Mouse (Mus musculus) CH12.LX (cell line): Measurements from ENCODE around the gene Cd3e. TPM values are rescaled to one million over a fixed set of nuclear protein-coding genes. Genes with fewer than 3 reads are reported as not detected.
"Not testable (repeated sequence)": the region's sequence is repeated elsewhere in the genome, so short reads cannot be mapped to it uniquely, and the experiment has no call there.

ENCODE experiments used
- DNase-seq: peaks from one replicate; pipeline ENCODE4 v3.0.0-alpha.2; 2013; ENCODE audit errors: extremely low read depth
- H3K27ac ChIP-seq: 2 replicates; pipeline ENCODE4 v1.5.1; 2012; ENCODE audit warnings: low read depth, mild to moderate bottlenecking, control low read depth, moderate library complexity; ENCODE audit not compliant: insufficient read depth
- H3K27me3 ChIP-seq: replicated peaks from 2 replicates; pipeline ENCODE3; 2012; ENCODE audit warnings: inconsistent platforms
- H3K36me3 ChIP-seq, 2 experiments: replicated peaks in 1 of 2; 2 replicates each; pipeline versions ENCODE3 to v1.6.1; 2012; ENCODE audit warnings: inconsistent platforms in 1 of 2, low read length in 1 of 2, mild to moderate bottlenecking in 1 of 2, mixed read lengths in 1 of 2, moderate library complexity in 1 of 2; ENCODE audit not compliant: control insufficient read depth in 1 of 2, insufficient read depth in 1 of 2
- H3K4me1 ChIP-seq, 2 experiments: 2 replicates each; pipeline ENCODE4 v1.6.1; 2012; ENCODE audit warnings: inconsistent platforms in 1 of 2, moderate library complexity in 1 of 2; ENCODE audit not compliant: insufficient read depth in 2 of 2, control insufficient read depth in 1 of 2
- H3K4me2 ChIP-seq: 2 replicates; pipeline ENCODE4 v1.6.1; 2012; ENCODE audit warnings: low read depth, mild to moderate bottlenecking, control low read depth; ENCODE audit not compliant: poor library complexity, insufficient read depth, severe bottlenecking
- H3K4me3 ChIP-seq, 3 experiments: fragments of 150-350 bp in 1 of 3; sonication (generic) in 1 of 3; replicated peaks in 1 of 3; 2 replicates each; pipeline versions ENCODE3 to v1.5.1; 2011 to 2012; ENCODE audit warnings: low read depth in 2 of 3, low read length in 2 of 3, mild to moderate bottlenecking in 2 of 3, moderate library complexity in 2 of 3, control low read depth in 1 of 3, improper control_type of control experiment in 1 of 3, inconsistent platforms in 1 of 3, mixed read lengths in 1 of 3; ENCODE audit not compliant: poor library complexity in 1 of 3
- H3K79me2 ChIP-seq: replicated peaks from 2 replicates; pipeline ENCODE4 v1.6.1; 2012; ENCODE audit warnings: mild to moderate bottlenecking, moderate library complexity; ENCODE audit not compliant: control insufficient read depth, poor library complexity, insufficient read depth, severe bottlenecking; ENCODE audit errors: extremely low read depth
- H3K9ac ChIP-seq: 2 replicates; pipeline ENCODE4 v1.6.1; 2012; ENCODE audit warnings: low read depth, mild to moderate bottlenecking, control low read depth, moderate library complexity; ENCODE audit not compliant: insufficient read depth
- H3K9me3 ChIP-seq: replicated peaks from 2 replicates; pipeline ENCODE3; 2012; ENCODE audit warnings: low read length, inconsistent platforms, mixed read lengths
- BHLHE40 ChIP-seq: IDR thresholded peaks from 2 replicates; pipeline ENCODE4 v1.6.1; 2011; ENCODE audit warnings: mild to moderate bottlenecking, low read depth, low read length, improper control_type of control experiment
- CHD1 ChIP-seq: IDR thresholded peaks from 2 replicates; pipeline ENCODE4 v1.6.1; 2012; ENCODE audit warnings: low read depth, low read length, improper control_type of control experiment, inconsistent platforms
- CTCF ChIP-seq, 2 experiments: IDR thresholded peaks in 1 of 2; conservative IDR thresholded peaks in 1 of 2; 2 replicates each; pipeline ENCODE4 v1.5.1; 2011 to 2012; ENCODE audit warnings: low read depth in 2 of 2, low read length in 2 of 2, improper control_type of control experiment in 1 of 2, inconsistent platforms in 1 of 2, mild to moderate bottlenecking in 1 of 2, moderate library complexity in 1 of 2
- E2F4 ChIP-seq: IDR thresholded peaks from 2 replicates; pipeline ENCODE4 v1.6.1; 2011; ENCODE audit warnings: low read depth, low read length, improper control_type of control experiment; ENCODE audit not compliant: insufficient replicate concordance
- EP300 ChIP-seq: IDR thresholded peaks from 2 replicates; pipeline ENCODE4 v1.6.1; 2011; ENCODE audit warnings: low read length, improper control_type of control experiment
- HCFC1 ChIP-seq: IDR thresholded peaks from 2 replicates; pipeline ENCODE4 v1.6.1; 2012; ENCODE audit warnings: low read depth, mild to moderate bottlenecking, inconsistent platforms, low read length, improper control_type of control experiment
- IRF4 ChIP-seq: IDR thresholded peaks from 2 replicates; pipeline ENCODE4 v1.6.1; 2014; ENCODE audit warnings: low read depth, mild to moderate bottlenecking, inconsistent platforms, low read length, improper control_type of control experiment
- JUN ChIP-seq: IDR thresholded peaks from 2 replicates; pipeline ENCODE4 v1.6.1; 2011; ENCODE audit warnings: low read depth, mild to moderate bottlenecking, low read length, improper control_type of control experiment, moderate library complexity; ENCODE audit not compliant: insufficient read depth
- KAT2A ChIP-seq: IDR thresholded peaks from 2 replicates; pipeline ENCODE4 v1.6.1; 2012; ENCODE audit warnings: low read length, improper control_type of control experiment, inconsistent platforms; ENCODE audit not compliant: insufficient replicate concordance
- MAFK ChIP-seq: IDR thresholded peaks from 2 replicates; pipeline ENCODE4 v1.6.1; 2011; ENCODE audit warnings: low read length, improper control_type of control experiment; ENCODE audit not compliant: insufficient replicate concordance
- MAX ChIP-seq: IDR thresholded peaks from 2 replicates; pipeline ENCODE4 v1.6.1; 2011; ENCODE audit warnings: low read length, improper control_type of control experiment
- MAZ ChIP-seq: IDR thresholded peaks from 2 replicates; pipeline ENCODE4 v1.6.1; 2012; ENCODE audit warnings: low read depth, mild to moderate bottlenecking, inconsistent platforms, low read length, improper control_type of control experiment, moderate library complexity
- MEF2A ChIP-seq: IDR thresholded peaks from 2 replicates; pipeline ENCODE4 v1.6.1; 2014; ENCODE audit warnings: low read depth, mild to moderate bottlenecking, inconsistent platforms, low read length, improper control_type of control experiment, borderline replicate concordance
- MXI1 ChIP-seq: IDR thresholded peaks from 2 replicates; pipeline ENCODE4 v1.6.1; 2011; ENCODE audit warnings: mild to moderate bottlenecking, low read depth, low read length, improper control_type of control experiment
- MYC ChIP-seq: IDR thresholded peaks from 2 replicates; pipeline ENCODE4 v1.6.1; 2011; ENCODE audit warnings: low read depth, mild to moderate bottlenecking, improper control_type of control experiment, low read length
- NELFE ChIP-seq: IDR thresholded peaks from 2 replicates; pipeline ENCODE4 v1.6.1; 2011; ENCODE audit warnings: low read depth, low read length, improper control_type of control experiment
- NRF1 ChIP-seq: IDR thresholded peaks from 2 replicates; pipeline ENCODE4 v1.6.1; 2014; ENCODE audit warnings: low read depth, mild to moderate bottlenecking, inconsistent platforms, low read length, improper control_type of control experiment, moderate library complexity
- PAX5 ChIP-seq: IDR thresholded peaks from 2 replicates; pipeline ENCODE4 v1.6.1; 2012; ENCODE audit warnings: low read length, inconsistent platforms, mixed read lengths
- POLR2A ChIP-seq: IDR thresholded peaks from 2 replicates; pipeline ENCODE4 v1.6.1; 2011; ENCODE audit warnings: low read depth, mild to moderate bottlenecking, improper control_type of control experiment, low read length
- POLR2AphosphoS2 ChIP-seq: IDR thresholded peaks from 2 replicates; pipeline ENCODE4 v1.6.1; 2011; ENCODE audit warnings: low read depth, low read length, improper control_type of control experiment
- RAD21 ChIP-seq: IDR thresholded peaks from 2 replicates; pipeline ENCODE4 v1.6.1; 2011; ENCODE audit warnings: low read depth, mild to moderate bottlenecking, low read length, improper control_type of control experiment, moderate library complexity
- RCOR1 ChIP-seq: conservative IDR thresholded peaks from 2 replicates; pipeline ENCODE4 v1.6.1; 2012; ENCODE audit warnings: low read depth, mild to moderate bottlenecking, inconsistent platforms, low read length, improper control_type of control experiment
- SIN3A ChIP-seq: IDR thresholded peaks from 2 replicates; pipeline ENCODE4 v1.6.1; 2012; ENCODE audit warnings: low read length, improper control_type of control experiment, inconsistent platforms
- TBP ChIP-seq: conservative IDR thresholded peaks from 2 replicates; pipeline ENCODE4 v1.6.1; 2011; ENCODE audit warnings: low read depth, low read length, improper control_type of control experiment
- TCF12 ChIP-seq: IDR thresholded peaks from 2 replicates; pipeline ENCODE4 v1.6.1; 2014; ENCODE audit warnings: low read depth, mild to moderate bottlenecking, inconsistent platforms, low read length, improper control_type of control experiment
- UBTF ChIP-seq: IDR thresholded peaks from 2 replicates; pipeline ENCODE4 v1.6.1; 2012; ENCODE audit warnings: low read depth, mild to moderate bottlenecking, inconsistent platforms, low read length, improper control_type of control experiment, moderate library complexity
- USF1 ChIP-seq: IDR thresholded peaks from 2 replicates; pipeline ENCODE4 v1.6.1; 2014; ENCODE audit warnings: low read depth, mild to moderate bottlenecking, inconsistent platforms, low read length, improper control_type of control experiment
- ZC3H11A ChIP-seq: IDR thresholded peaks from 2 replicates; pipeline ENCODE4 v1.6.1; 2012; ENCODE audit warnings: low read depth, mild to moderate bottlenecking, inconsistent platforms, low read length, improper control_type of control experiment
- ZKSCAN1 ChIP-seq: IDR thresholded peaks from 2 replicates; pipeline ENCODE4 v1.6.1; 2012; ENCODE audit warnings: low read depth, inconsistent platforms, low read length, improper control_type of control experiment, borderline replicate concordance
- ZNF384 ChIP-seq: IDR thresholded peaks from 2 replicates; pipeline ENCODE4 v1.6.1; 2012; ENCODE audit warnings: low read depth, low read length, improper control_type of control experiment, inconsistent platforms
- dilution Hi-C: fragments of 300-500 bp; cut with MboI; formaldehyde crosslinking; loops from 2 replicates; pipeline ENCODE4 v1.14.3; 2020; ENCODE audit warnings: low sequenced_read_pairs; ENCODE audit not compliant: extremely low pct_unique_long_range_greater_than_20kb, extremely low pct_ligation_motif_present
- in situ Hi-C: fragments of 300-500 bp; cut with MboI; formaldehyde crosslinking; loops from 3 replicates; pipeline ENCODE4 v1.14.3; 2019; ENCODE audit warnings: low sequenced_read_pairs, low pct_ligation_motif_present, low pct_unique_long_range_greater_than_20kb, mixed read lengths
- polyA plus RNA-seq: library from polyadenylated mRNA; unstranded; fragments of >175 nt; gene quantifications from 2 replicates; pipeline ENCODE4 v1.2.1, GENCODE M21; 2012; ENCODE audit warnings: low read depth; ENCODE audit not compliant: insufficient read length
- total RNA-seq, 2 experiments: library from RNA; depleted of rRNA; stranded (reverse); fragments of 300-350 nt in 1 of 2; fragments of >200 nt in 1 of 2; gene quantifications; 2 replicates each; pipeline ENCODE4 v1.2.3; 2012 to 2014

Gene Cd3e
- total and polyA plus RNA-seq, 3 experiments, result not detected

DNA sequence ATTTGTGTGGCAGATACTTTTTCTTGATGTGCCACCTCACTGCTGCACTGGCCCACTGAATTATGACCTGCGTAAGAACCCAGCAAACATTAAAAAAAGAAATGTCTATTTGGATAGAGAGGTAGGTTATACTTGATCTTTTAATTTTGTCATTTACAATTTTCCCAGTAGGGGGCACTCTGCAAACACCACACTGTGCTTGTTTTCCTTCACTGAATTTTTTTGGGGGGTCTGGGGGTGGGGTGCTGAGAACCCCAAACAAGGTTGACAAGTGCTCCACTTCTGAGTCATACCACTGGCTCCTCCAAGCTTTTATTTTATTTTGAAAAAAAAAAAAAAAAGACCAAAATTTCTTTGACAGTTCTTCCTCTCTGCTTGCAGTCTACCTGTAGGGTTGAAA lies 40.0 kb downstream of the Cd3e start (continued):
- TF ChIP-seq UBTF, result no peak
- TF ChIP-seq SIN3A, result no peak
- no peak for TF ChIP-seq TCF12
- no peak for TF ChIP-seq MEF2A
- TF ChIP-seq E2F4, result no peak
- no peak for TF ChIP-seq USF1
- TF ChIP-seq, all 38 proteins: peak for 5

DNA sequence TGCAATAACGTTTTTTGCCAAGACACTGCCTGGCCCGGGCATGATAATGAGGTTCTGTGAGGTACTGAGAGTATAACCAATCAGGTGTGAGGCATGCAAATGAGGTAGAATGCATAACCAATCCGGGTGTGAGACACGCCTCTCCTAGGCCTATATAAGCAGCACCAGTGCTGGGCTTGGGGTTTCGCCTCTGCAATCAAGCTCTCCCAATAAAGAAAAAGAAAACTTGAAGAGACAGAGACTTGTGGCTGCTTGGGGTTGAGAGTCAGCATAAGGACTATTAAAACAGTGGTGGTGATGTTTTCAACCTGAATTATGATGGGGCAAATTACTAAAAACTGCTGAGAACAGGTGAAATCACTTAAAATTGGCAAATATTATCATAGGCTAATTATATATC lies 41.7 kb downstream of the Cd3e start:
- H3K9me3 ChIP-seq, in situ Hi-C loops, H3K4me2 ChIP-seq, H3K27ac ChIP-seq, dilution Hi-C loops, H3K4me3 ChIP-seq, H3K9ac ChIP-seq, H3K27me3 ChIP-seq, DNase-seq, H3K36me3 ChIP-seq: not testable (repeated sequence)
- H3K79me2 ChIP-seq, result peaks cover 22% of the 10 kb centered on the region
- H3K4me1 ChIP-seq, result peaks cover 0 to 26% of the 10 kb centered on the region in 2 experiments; a peak in 2 of 4 replicates

DNA sequence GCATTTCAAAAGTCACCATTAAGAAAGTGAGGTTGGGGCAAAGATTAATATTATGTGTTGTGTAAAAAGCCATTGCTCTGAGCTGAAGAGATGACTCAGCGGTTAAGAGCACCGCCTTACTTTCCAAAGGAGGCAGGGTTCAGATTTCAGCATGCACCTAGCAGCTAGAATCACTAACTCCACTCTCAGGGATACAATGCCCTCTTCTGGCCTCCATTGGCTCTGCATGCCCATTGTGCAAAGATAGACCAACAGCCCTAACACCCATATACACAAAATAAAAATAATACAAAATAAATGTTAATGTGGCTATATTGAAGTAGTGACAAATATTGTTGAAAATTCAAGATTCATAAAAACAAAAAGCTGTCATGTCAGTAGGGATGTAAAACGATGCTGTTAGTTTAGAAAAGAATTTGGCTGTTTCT lies 42.6 kb downstream of the Cd3e start:
- H3K36me3 ChIP-seq, result peaks cover 3 to 16% of the 10 kb centered on the region in 2 experiments
- DNase-seq, result peak; percentile 93
- dilution Hi-C loops, result no loop called here
- H3K4me1 ChIP-seq, result peaks cover 0 to 26% of the 10 kb centered on the region in 2 experiments; a peak in 2 of 4 replicates
- H3K27me3 ChIP-seq, result peaks cover 7% of the 10 kb centered on the region
- no peak overlapping the region for H3K27ac ChIP-seq
- H3K79me2 ChIP-seq, result peaks cover 31% of the 10 kb centered on the region
- H3K4me2 ChIP-seq, result no peak overlapping the region
- H3K9me3 ChIP-seq, result no peaks in the 10 kb centered on the region
- no peak overlapping the region for H3K9ac ChIP-seq
- in situ Hi-C loops, result no loop called here
- no peak overlapping the region for H3K4me3 ChIP-seq
- TF ChIP-seq POLR2A, result peak; percentile 82
- peak; percentile 62 for TF ChIP-seq HCFC1
- peak; percentile 77 to 86 for TF ChIP-seq CTCF (conservative IDR thresholded peaks at IDR 0.05 in 1 of 2, IDR thresholded peaks at IDR 0.05 in 1 of 2; ENCODE audit: low read depth in 2 of 2, low read length in 2 of 2)
- TF ChIP-seq RAD21, result peak; percentile 80
- no peak for TF ChIP-seq MAZ
- peak; percentile 62; the same call in 1 of the 2 replicates for TF ChIP-seq MXI1
- TF ChIP-seq KAT2A, result no peak
- no peak for TF ChIP-seq SIN3A
- TF ChIP-seq MEF2A, result peak; percentile 32; the same call in 1 of the 2 replicates
- peak; percentile 61; the same call in 1 of the 2 replicates for TF ChIP-seq IRF4
- TF ChIP-seq MAFK, result peak; percentile 97
- TF ChIP-seq MYC, result peak; percentile 84
- 0 out of 2 replicates have a peak, but pooled peaks have one; percentile 51 for TF ChIP-seq E2F4
- TF ChIP-seq ZKSCAN1, result no peak
- TF ChIP-seq JUN, result 0 out of 2 replicates have a peak, but pooled peaks have one; percentile 4
- peak; percentile 98 for TF ChIP-seq TBP
- TF ChIP-seq TCF12, result peak; percentile 33; the same call in 1 of the 2 replicates
- no peak for TF ChIP-seq PAX5
- TF ChIP-seq MAX, result 0 out of 2 replicates have a peak, but pooled peaks have one; percentile 48
- 0 out of 2 replicates have a peak, but pooled peaks have one; percentile 16 for TF ChIP-seq EP300
- no peak for TF ChIP-seq BHLHE40
- TF ChIP-seq CHD1, result no peak
- no peak; the same call in 1 of the 2 replicates for TF ChIP-seq NELFE
- no peak for TF ChIP-seq RCOR1
- TF ChIP-seq POLR2AphosphoS2, result peak; percentile 56; the same call in 1 of the 2 replicates
- TF ChIP-seq NRF1, result no peak
- no peak for TF ChIP-seq ZNF384
- no peak for TF ChIP-seq ZC3H11A
